Mouse (Mus musculus) cortical plate, adult 2 months (tissue): ENCODE measurements at regions not wholly inside any gene's neighbourhood (a gene's known extent, or its start where the extent isn't known, plus 50 kb on each side); places are given as distances from the start of the nearest gene placed in this dataset.

Experiments
- CTCF ChIP-seq: fragments of 200-500 bp; IDR thresholded peaks from 2 replicates; pipeline ENCODE4 v1.5.1; 2011; ENCODE audit warnings: mild to moderate bottlenecking, control low read depth, low read length; ENCODE audit not compliant: insufficient read depth; ENCODE audit errors: extremely low read depth
- POLR2A ChIP-seq: fragments of 200-500 bp; IDR thresholded peaks from 2 replicates; pipeline ENCODE4 v1.6.1; 2011; ENCODE audit warnings: mild to moderate bottlenecking, low read length, control low read depth; ENCODE audit not compliant: insufficient read depth; ENCODE audit errors: extremely low read depth

DNA sequence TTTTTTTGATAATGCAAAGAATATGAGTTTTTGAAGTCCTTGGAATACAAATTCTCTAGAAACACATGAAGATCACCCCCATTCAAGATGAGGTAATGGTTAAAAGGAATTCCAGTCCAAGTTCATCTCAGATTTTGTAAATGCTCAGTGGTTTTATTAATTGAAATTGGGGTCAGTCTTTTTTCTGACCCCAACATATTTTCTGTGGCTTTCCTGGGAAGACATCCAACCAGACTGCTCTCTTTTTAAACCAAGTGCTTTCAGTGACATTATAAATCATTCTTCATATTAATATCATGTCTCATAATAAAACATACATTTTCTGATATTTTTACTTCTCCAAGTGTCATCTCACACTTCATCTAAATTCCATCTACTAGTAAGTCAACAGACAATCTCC, 725.0 kb upstream of the Kirrel3 start:
- TF ChIP-seq POLR2A: no peak
- no peak for TF ChIP-seq CTCF
